ENCODE assay signal across 15 mouse cellular contexts in the genomic region with DNA sequence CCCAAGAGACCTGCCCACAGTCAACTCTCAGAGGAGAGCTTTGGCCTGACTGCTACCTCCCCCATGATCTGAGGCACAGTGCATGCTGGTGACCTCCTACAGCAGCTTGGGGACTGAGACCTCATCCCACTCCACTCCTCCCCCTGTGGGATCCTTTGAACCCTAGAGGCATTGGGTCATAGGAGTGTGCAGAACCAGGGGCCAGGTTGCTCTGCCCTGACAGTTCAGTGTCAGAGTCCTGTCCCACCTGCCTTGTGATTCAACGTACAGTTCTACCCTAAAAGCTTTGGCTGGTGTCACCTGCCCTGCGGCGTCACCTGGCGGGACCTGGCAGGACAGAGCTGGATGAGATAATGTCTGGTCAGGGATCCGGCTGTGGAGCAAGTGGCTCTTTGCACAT.
DNase-seq lines count a peak whose midpoint lies in the region; ATAC-seq lines count a peak whose summit lies in the region.
"Had no signal": no experiment of that assay in that cellular context is flagged by ENCODE, and none has a peak within 500 bp of the region (broad histone marks: within the 10 kb centered on the region; RNA-seq: fewer than 3 reads in every experiment).

No protein-coding gene starts in this region.

- no peak overlapping the region for H3K4me2 ChIP-seq in forebrain, embryonic 11.5 days (ENCODE audit: low read depth, low read length, severe bottlenecking)
- no peak overlapping the region for H3K4me2 ChIP-seq in kidney, embryonic 15.5 days
- no peak overlapping the region for H3K4me2 ChIP-seq in limb, embryonic 13.5 days (replicated peaks)
- H3K4me2 ChIP-seq: embryonic facial prominence, embryonic 12.5 days; heart, embryonic 13.5 days had no signal

- peaks cover 53% of the 10 kb centered on the region for H3K4me1 ChIP-seq in forebrain, embryonic 10.5 days
- 0 out of 2 replicates have a peak, but pooled peaks cover 2% of the 10 kb centered on the region for H3K4me1 ChIP-seq in forebrain, embryonic 11.5 days (replicated peaks; ENCODE audit: control insufficient read depth, insufficient read depth, low read length)
- peaks cover 76% of the 10 kb centered on the region for H3K4me1 ChIP-seq in kidney, embryonic 15.5 days
- H3K4me1 ChIP-seq in limb, embryonic 13.5 days = peaks cover 80% of the 10 kb centered on the region
- peaks cover 47% of the 10 kb centered on the region for H3K4me1 ChIP-seq in hindbrain, embryonic 10.5 days (replicated peaks)

- no peak for ATAC-seq in forebrain, embryonic 11.5 days (replicated peaks; ENCODE audit: low FRiP score)
- ATAC-seq in kidney, embryonic 15.5 days (replicated peaks; ENCODE audit: low FRiP score) = peak; percentile 53
- no peak for ATAC-seq in limb, embryonic 13.5 days (ENCODE audit: low FRiP score, low read depth)

- H3K27me3 ChIP-seq in forebrain, embryonic 10.5 days (ENCODE audit: poor library complexity, severe bottlenecking) = peaks cover 8% of the 10 kb centered on the region; the same call in 1 of the 2 replicates
- no peaks in the 10 kb centered on the region for H3K27me3 ChIP-seq in forebrain, embryonic 11.5 days (ENCODE audit: control insufficient read depth, insufficient read depth, low read length)
- no peaks in the 10 kb centered on the region for H3K27me3 ChIP-seq in kidney, embryonic 15.5 days
- H3K27me3 ChIP-seq in limb, embryonic 13.5 days = no peaks in the 10 kb centered on the region
- H3K27me3 ChIP-seq in hindbrain, embryonic 10.5 days (ENCODE audit: insufficient read depth, poor library complexity, severe bottlenecking) = no peaks in the 10 kb centered on the region
- H3K27me3 ChIP-seq: embryonic facial prominence, embryonic 12.5 days; heart, embryonic 13.5 days had no signal

- WGBS in forebrain, embryonic 10.5 days = 94% methylated on average over 5 of the region's 5 CpGs
- 92% methylated on average over 5 of the region's 5 CpGs for WGBS in forebrain, embryonic 11.5 days
- WGBS in kidney, embryonic 15.5 days = 81% methylated on average over 5 of the region's 5 CpGs
- WGBS in limb, embryonic 13.5 days = 80% methylated on average over 5 of the region's 5 CpGs
- 90% methylated on average over 5 of the region's 5 CpGs for WGBS in hindbrain, embryonic 10.5 days

- no peaks in the 10 kb centered on the region for H3K36me3 ChIP-seq in forebrain, embryonic 10.5 days (replicated peaks)
- H3K36me3 ChIP-seq in forebrain, embryonic 11.5 days (ENCODE audit: control insufficient read depth, insufficient read depth, low read length) = no peaks in the 10 kb centered on the region
- no peaks in the 10 kb centered on the region for H3K36me3 ChIP-seq in kidney, embryonic 15.5 days
- H3K36me3 ChIP-seq in limb, embryonic 13.5 days = no peaks in the 10 kb centered on the region
- H3K36me3 ChIP-seq in hindbrain, embryonic 10.5 days = no peaks in the 10 kb centered on the region
- H3K36me3 ChIP-seq: embryonic facial prominence, embryonic 12.5 days; heart, embryonic 13.5 days had no signal

- no peak overlapping the region for H3K4me3 ChIP-seq in forebrain, embryonic 10.5 days
- no peak overlapping the region for H3K4me3 ChIP-seq in forebrain, embryonic 11.5 days (ENCODE audit: low read depth, low read length)
- H3K4me3 ChIP-seq in kidney, embryonic 15.5 days (replicated peaks) = no peak overlapping the region
- H3K4me3 ChIP-seq in limb, embryonic 13.5 days = no peak overlapping the region
- no peak overlapping the region for H3K4me3 ChIP-seq in hindbrain, embryonic 10.5 days
- H3K4me3 ChIP-seq: embryonic facial prominence, embryonic 12.5 days; heart, embryonic 13.5 days; left cerebral cortex, adult 2 months had no signal

- peak overlapping the region; percentile 12; the same call in 1 of the 2 replicates for H3K27ac ChIP-seq in forebrain, embryonic 10.5 days
- no peak overlapping the region for H3K27ac ChIP-seq in forebrain, embryonic 11.5 days (ENCODE audit: low read depth, low read length)
- peak overlapping the region; percentile 76 for H3K27ac ChIP-seq in kidney, embryonic 15.5 days
- H3K27ac ChIP-seq in limb, embryonic 13.5 days = peak overlapping the region; percentile 45; the same call in 1 of the 2 replicates
- H3K27ac ChIP-seq in hindbrain, embryonic 10.5 days = no peak overlapping the region
- H3K27ac ChIP-seq: embryonic facial prominence, embryonic 12.5 days; heart, embryonic 13.5 days; left cerebral cortex, adult 2 months had no signal

- DNase-seq in forebrain, embryonic 10.5 days (ENCODE audit: extremely low spot score, low spot score) = no peak
- DNase-seq in forebrain, embryonic 11.5 days (ENCODE audit: low spot score) = no peak
- peak; percentile 59 for DNase-seq in cerebellum, adult 8-10 months
- no peak for DNase-seq in hindbrain, embryonic 10.5 days (ENCODE audit: low spot score)
- no peak for DNase-seq in frontal cortex, postnatal 36 days (ENCODE audit: low spot score in 2 of 2)
- no peak for DNase-seq in adrenal gland, adult 8-10 months
- DNase-seq: gastrocnemius, postnatal 36 days; heart, postnatal 4 days; midbrain, embryonic 14.5 days; thymus, postnatal 4 days had no signal

- no peak overlapping the region for H3K9ac ChIP-seq in forebrain, embryonic 11.5 days (ENCODE audit: low read length)
- no peak overlapping the region for H3K9ac ChIP-seq in kidney, embryonic 15.5 days
- H3K9ac ChIP-seq in limb, embryonic 13.5 days = no peak overlapping the region
- H3K9ac ChIP-seq: embryonic facial prominence, embryonic 12.5 days; heart, embryonic 13.5 days had no signal

- H3K9me3 ChIP-seq in forebrain, embryonic 10.5 days = no peaks in the 10 kb centered on the region
- H3K9me3 ChIP-seq in forebrain, embryonic 11.5 days (ENCODE audit: control insufficient read depth, low read length) = no peaks in the 10 kb centered on the region
- H3K9me3 ChIP-seq in kidney, embryonic 15.5 days (replicated peaks) = no peaks in the 10 kb centered on the region
- H3K9me3 ChIP-seq in limb, embryonic 13.5 days = no peaks in the 10 kb centered on the region
- no peaks in the 10 kb centered on the region for H3K9me3 ChIP-seq in hindbrain, embryonic 10.5 days
- H3K9me3 ChIP-seq: embryonic facial prominence, embryonic 12.5 days; heart, embryonic 13.5 days had no signal

Comparison
In these comparisons a context has a peak if more than half of its experiments do, and no peak if none do; other contexts are left out.
1. H3K27ac ChIP-seq: peak in forebrain, embryonic 10.5 days (single experiment), kidney, embryonic 15.5 days (single experiment) and limb, embryonic 13.5 days (single experiment); none in forebrain, embryonic 11.5 days (single experiment) and hindbrain, embryonic 10.5 days (single experiment).